19 mouse cellular contexts compared by ENCODE assay signal in the genomic region with DNA sequence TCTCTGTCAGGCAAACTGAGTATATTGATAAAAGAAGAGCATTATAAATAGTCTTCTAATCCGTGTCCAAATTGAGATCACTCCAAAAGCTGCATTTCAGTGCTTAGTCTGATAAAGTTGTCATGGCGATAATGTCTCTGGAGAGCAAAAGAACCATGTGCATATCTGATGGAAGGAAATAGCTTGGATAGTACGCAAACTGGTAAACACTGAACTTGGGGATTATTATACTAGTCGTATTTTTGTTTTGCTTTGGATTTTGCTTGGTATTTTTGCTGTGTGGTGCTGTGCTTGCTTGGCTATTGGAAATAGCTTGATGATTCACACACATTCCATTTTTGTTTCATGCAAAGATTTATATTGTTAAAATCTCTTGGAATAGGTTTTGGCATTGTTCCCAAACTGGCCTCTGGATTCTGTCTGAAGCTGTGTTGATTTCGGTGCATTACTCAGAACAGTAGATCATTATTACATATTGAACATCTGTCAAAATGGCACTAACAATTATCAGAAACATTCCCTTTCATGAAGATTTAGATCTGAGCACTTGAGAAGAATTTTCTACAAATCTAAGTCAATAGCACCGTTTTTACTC.
A peak's percentile ranks its signal among the peaks of the same experiment; 100 is the strongest.
DNase-seq lines count a peak whose midpoint lies in the region; ATAC-seq lines count a peak whose summit lies in the region.
"Had no signal": no experiment of that assay in that cellular context is flagged by ENCODE, and none has a peak within 500 bp of the region (broad histone marks: within the 10 kb centered on the region; RNA-seq: fewer than 3 reads in every experiment).

No protein-coding gene starts in this region.

- no peaks in the 10 kb centered on the region for H3K36me3 ChIP-seq in hindbrain, embryonic 13.5 days
- H3K36me3 ChIP-seq in hindbrain, embryonic 12.5 days = no peaks in the 10 kb centered on the region
- H3K36me3 ChIP-seq: embryonic facial prominence, embryonic 12.5 days; forebrain, embryonic 10.5 days; heart, embryonic 13.5 days; limb, embryonic 15.5 days; stomach, embryonic 15.5 days had no signal

- peak; percentile 33 to 65 for DNase-seq in cerebellum, postnatal 10 days
- no peak for DNase-seq in cerebellum, postnatal 36 days
- peak; percentile 4 to 13 for DNase-seq in right cerebral cortex, adult 2 months (ENCODE audit: low spot score in 2 of 2)
- DNase-seq in right cerebral cortex, adult 18-20 months = no peak
- DNase-seq in telencephalon, adult 2 months (ENCODE audit: low read depth, low spot score) = peak; percentile 28
- no peak for DNase-seq in kidney, postnatal 14 days
- DNase-seq: adrenal gland, adult 2 months; cerebellum, adult 9-11 months; gastrocnemius, postnatal 14 days; lung, adult 18-20 months; thymus, postnatal 4 days had no signal

- ATAC-seq in hindbrain, embryonic 13.5 days (ENCODE audit: low FRiP score) = 0 out of 2 replicates have a peak, but pooled peaks have one; percentile 32
- ATAC-seq in hindbrain, embryonic 12.5 days (ENCODE audit: low FRiP score) = no peak

- no peaks in the 10 kb centered on the region for H3K27me3 ChIP-seq in hindbrain, embryonic 13.5 days
- H3K27me3 ChIP-seq in hindbrain, embryonic 12.5 days = no peaks in the 10 kb centered on the region
- H3K27me3 ChIP-seq: embryonic facial prominence, embryonic 12.5 days; heart, embryonic 13.5 days; limb, embryonic 15.5 days; stomach, embryonic 15.5 days had no signal

- H3K9me3 ChIP-seq in hindbrain, embryonic 13.5 days = no peaks in the 10 kb centered on the region
- H3K9me3 ChIP-seq in hindbrain, embryonic 12.5 days (replicated peaks) = no peaks in the 10 kb centered on the region
- H3K9me3 ChIP-seq: embryonic facial prominence, embryonic 12.5 days; forebrain, embryonic 10.5 days; heart, embryonic 13.5 days; limb, embryonic 15.5 days; stomach, embryonic 15.5 days had no signal

- H3K4me3 ChIP-seq in hindbrain, embryonic 13.5 days = no peak overlapping the region
- H3K4me3 ChIP-seq in hindbrain, embryonic 12.5 days = no peak overlapping the region
- H3K4me3 ChIP-seq: embryonic facial prominence, embryonic 12.5 days; forebrain, embryonic 10.5 days; heart, embryonic 13.5 days; limb, embryonic 15.5 days; myocyte; stomach, embryonic 15.5 days had no signal

- no peaks in the 10 kb centered on the region for H3K4me1 ChIP-seq in hindbrain, embryonic 13.5 days (replicated peaks)
- no peaks in the 10 kb centered on the region for H3K4me1 ChIP-seq in hindbrain, embryonic 12.5 days
- H3K4me1 ChIP-seq: embryonic facial prominence, embryonic 12.5 days; forebrain, embryonic 10.5 days; limb, embryonic 15.5 days had no signal

- no peak overlapping the region for H3K27ac ChIP-seq in hindbrain, embryonic 13.5 days
- H3K27ac ChIP-seq in hindbrain, embryonic 12.5 days = no peak overlapping the region
- H3K27ac ChIP-seq: embryonic facial prominence, embryonic 12.5 days; forebrain, embryonic 10.5 days; heart, embryonic 13.5 days; limb, embryonic 15.5 days; stomach, embryonic 15.5 days had no signal

- H3K4me2 ChIP-seq in hindbrain, embryonic 13.5 days = no peak overlapping the region
- no peak overlapping the region for H3K4me2 ChIP-seq in hindbrain, embryonic 12.5 days (replicated peaks)
- H3K4me2 ChIP-seq: embryonic facial prominence, embryonic 12.5 days; heart, embryonic 13.5 days; limb, embryonic 15.5 days; stomach, embryonic 15.5 days had no signal

- no peak overlapping the region for H3K9ac ChIP-seq in hindbrain, embryonic 13.5 days
- H3K9ac ChIP-seq in hindbrain, embryonic 12.5 days = no peak overlapping the region
- H3K9ac ChIP-seq: embryonic facial prominence, embryonic 12.5 days; heart, embryonic 13.5 days; limb, embryonic 15.5 days; stomach, embryonic 15.5 days had no signal

- WGBS in hindbrain, embryonic 13.5 days = 64% methylated on average over 6 of the region's 6 CpGs
- WGBS in hindbrain, embryonic 12.5 days = 76% methylated on average over 6 of the region's 6 CpGs

Comparison
In these comparisons a context has a peak if more than half of its experiments do, and no peak if none do; other contexts are left out.
1. DNase-seq: peak in cerebellum, postnatal 10 days (2 of 2), right cerebral cortex, adult 2 months (2 of 2) and telencephalon, adult 2 months (single experiment); none in cerebellum, postnatal 36 days (0 of 2), right cerebral cortex, adult 18-20 months (single experiment) and kidney, postnatal 14 days (single experiment).